Mouse (Mus musculus): ENCODE data around the gene D8Ertd738e.

D8Ertd738e gene

GRCm38 (mm10) chr8:84249257-84250170 is at the start of gene D8Ertd738e:
Gene D8Ertd738e, minus strand, starts transcription at chr8:84249719.
- peak; percentile 78 to 85 for DNase-seq

- no peak for DNase-seq
Observed at GRCm38 (mm10) chr8:84297029-84297785, 47.7 kb upstream of the D8Ertd738e start.

GRCm38 (mm10) chr8:84291688-84292087 is 42.2 kb upstream of the D8Ertd738e start:
- peak in 1 of 2 experiments; percentile 62 for DNase-seq

GRCm38 (mm10) chr8:84291086-84291485 is 41.6 kb upstream of the D8Ertd738e start:
- DNase-seq = no peak

- DNase-seq = no peak
Observed at GRCm38 (mm10) chr8:84288892-84289291, 39.4 kb upstream of the D8Ertd738e start.

- DNase-seq = peak in 1 of 2 experiments; percentile 27
Observed at GRCm38 (mm10) chr8:84285665-84286064, 36.1 kb upstream of the D8Ertd738e start.

GRCm38 (mm10) chr8:84284608-84285063 is 35.1 kb upstream of the D8Ertd738e start:
- no peak for DNase-seq

GRCm38 (mm10) chr8:84280777-84281176 is 31.3 kb upstream of the D8Ertd738e start:
- DNase-seq = no peak

GRCm38 (mm10) chr8:84276447-84276846 is 26.9 kb upstream of the D8Ertd738e start:
- DNase-seq = no peak

- no peak for DNase-seq
Observed at GRCm38 (mm10) chr8:84273968-84274367, 24.4 kb upstream of the D8Ertd738e start.

- DNase-seq = no peak
Observed at GRCm38 (mm10) chr8:84272302-84272701, 22.8 kb upstream of the D8Ertd738e start.

GRCm38 (mm10) chr8:84269950-84270773 is 20.6 kb upstream of the D8Ertd738e start, which contains the start of gene Ccdc130:
Gene Ccdc130, minus strand, starts transcription at chr8:84270380.
- DNase-seq = peak; percentile 99

- DNase-seq = no peak
Observed at GRCm38 (mm10) chr8:84261098-84261497, 11.6 kb upstream of the D8Ertd738e start.

- peak; percentile 69 to 70 for DNase-seq
Observed at GRCm38 (mm10) chr8:84256822-84257610, 7.5 kb upstream of the D8Ertd738e start, which contains the start of gene Mri1. Gene Mri1, minus strand, starts transcription at chr8:84257326.

GRCm38 (mm10) chr8:84256458-84256821 is 6.9 kb upstream of the D8Ertd738e start:
- no peak for DNase-seq

GRCm38 (mm10) chr8:84255858-84256257 is 6.3 kb upstream of the D8Ertd738e start:
- DNase-seq = no peak

GRCm38 (mm10) chr8:84241821-84242220 is 7.7 kb downstream of the D8Ertd738e start:
- no peak for DNase-seq

GRCm38 (mm10) chr8:84241167-84241566 is 8.4 kb downstream of the D8Ertd738e start:
- no peak for DNase-seq

- no peak for DNase-seq
Observed at GRCm38 (mm10) chr8:84237542-84238229, 11.8 kb downstream of the D8Ertd738e start.

- DNase-seq = peak; percentile 97
Observed at GRCm38 (mm10) chr8:84236998-84237473, 12.5 kb downstream of the D8Ertd738e start, which contains the start of gene Zswim4. Gene Zswim4, minus strand, starts transcription at chr8:84237055.
